ENCODE assay signal across 28 mouse cellular contexts in genomic region chr14:35874265-35874664, GRCm38 (mm10).
"Had no signal": no experiment of that assay in that cellular context is flagged by ENCODE, and none has a peak within 500 bp of the region (broad histone marks: within the 10 kb centered on the region; RNA-seq: fewer than 3 reads in every experiment).

No protein-coding gene starts in this region.

- H3K4me1 ChIP-seq: heart, embryonic 13.5 days; heart, embryonic 15.5 days; hindbrain, embryonic 13.5 days; hindbrain, embryonic 15.5 days; kidney, embryonic 15.5 days; limb, embryonic 13.5 days; limb, embryonic 15.5 days; liver, embryonic 12.5 days had no signal

- H3K9ac ChIP-seq: heart, embryonic 13.5 days; heart, embryonic 15.5 days; hindbrain, embryonic 13.5 days; hindbrain, embryonic 15.5 days; kidney, embryonic 15.5 days; limb, embryonic 13.5 days; limb, embryonic 15.5 days; liver, embryonic 12.5 days; liver, embryonic 14.5 days had no signal

- H3K27me3 ChIP-seq: heart, embryonic 13.5 days; heart, embryonic 15.5 days; hindbrain, embryonic 13.5 days; hindbrain, embryonic 15.5 days; kidney, embryonic 15.5 days; limb, embryonic 13.5 days; limb, embryonic 15.5 days; liver, embryonic 12.5 days had no signal

- ATAC-seq: hindbrain, postnatal 0 days; intestine, embryonic 16.5 days; liver, embryonic 12.5 days had no signal

- H3K9me3 ChIP-seq: heart, embryonic 13.5 days; heart, embryonic 15.5 days; hindbrain, embryonic 13.5 days; hindbrain, embryonic 15.5 days; kidney, embryonic 15.5 days; limb, embryonic 13.5 days; limb, embryonic 15.5 days; liver, embryonic 12.5 days had no signal

- H3K4me3 ChIP-seq: gastrocnemius, adult 2 months; heart, adult 2 months; heart, embryonic 13.5 days; heart, embryonic 15.5 days; hindbrain, embryonic 13.5 days; hindbrain, embryonic 15.5 days; kidney, embryonic 15.5 days; limb, embryonic 13.5 days; limb, embryonic 15.5 days; liver, embryonic 12.5 days had no signal

- DNase-seq: gastrocnemius, adult 2 months; gastrocnemius, postnatal 14 days; gastrocnemius, postnatal 36 days; heart, adult 11 months; heart, adult 2 months; heart, postnatal 14 days; heart, postnatal 36 days; kidney, adult 11 months; kidney, adult 2 months; kidney, adult 9 months; kidney, postnatal 14 days; kidney, postnatal 36 days; layer of hippocampus, adult 9-11 months; layer of hippocampus, postnatal 36 days; left cerebral cortex, postnatal 4 days had no signal

- H3K36me3 ChIP-seq: heart, embryonic 13.5 days; heart, embryonic 15.5 days; hindbrain, embryonic 13.5 days; hindbrain, embryonic 15.5 days; kidney, embryonic 15.5 days; limb, embryonic 13.5 days; limb, embryonic 15.5 days; liver, embryonic 12.5 days had no signal

- H3K4me2 ChIP-seq: heart, embryonic 11.5 days; heart, embryonic 13.5 days; heart, embryonic 15.5 days; hindbrain, embryonic 13.5 days; hindbrain, embryonic 15.5 days; kidney, embryonic 15.5 days; limb, embryonic 13.5 days; limb, embryonic 15.5 days; liver, embryonic 12.5 days had no signal

- H3K27ac ChIP-seq: gastrocnemius, adult 2 months; heart, adult 2 months; heart, embryonic 13.5 days; heart, embryonic 15.5 days; hindbrain, embryonic 13.5 days; hindbrain, embryonic 15.5 days; hindbrain, postnatal 0 days; kidney, embryonic 15.5 days; kidney, postnatal 0 days; limb, embryonic 13.5 days; limb, embryonic 15.5 days; liver, embryonic 12.5 days; liver, embryonic 14.5 days had no signal
